Mouse (Mus musculus) liver, postnatal 0 days (tissue): ENCODE measurements at regions not wholly inside any gene's neighbourhood (a gene's known extent, or its start where the extent isn't known, plus 50 kb on each side); places are given as distances from the start of the nearest gene placed in this dataset.

Experiments used
- CTCF ChIP-seq: sonication (generic); IDR thresholded peaks from 2 replicates; pipeline ENCODE4 v1.5.1; 2016; ENCODE audit warnings: antibody characterized with exemption, low read depth
- EP300 ChIP-seq: IDR thresholded peaks from 2 replicates; pipeline ENCODE4 v1.6.1; 2016; ENCODE audit warnings: antibody characterized with exemption, low read depth, mild to moderate bottlenecking

DNA sequence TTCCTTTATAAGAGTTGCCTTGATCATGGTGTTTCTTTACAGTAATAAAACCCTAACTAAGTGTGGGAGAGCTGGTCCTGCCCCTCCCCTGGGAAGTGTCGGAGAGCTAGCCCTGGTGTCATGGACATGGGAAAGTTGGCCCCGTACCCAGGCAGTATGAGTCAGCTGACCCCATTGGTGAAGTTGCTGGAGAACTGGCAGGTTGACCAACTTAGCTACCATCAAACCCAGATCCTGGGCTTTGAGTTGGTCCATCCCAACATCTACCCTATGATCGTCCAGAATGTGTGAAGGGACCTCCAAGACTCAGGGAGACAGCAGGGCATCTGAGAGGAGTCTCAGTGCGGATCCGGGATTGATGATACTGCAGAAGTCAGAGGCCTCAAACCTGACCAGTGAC is 62.9 kb upstream of the Klf14 start:
- no peak for TF ChIP-seq CTCF
- no peak for TF ChIP-seq EP300
